In genomic region chr17:34033441-34033840, GRCm38 (mm10) we compare ENCODE assay signal across 8 mouse cellular contexts. TPM values are rescaled to one million over a fixed set of nuclear protein-coding genes. Genes with fewer than 3 reads are reported as not detected.
DNase-seq lines count a peak whose midpoint lies in the region; ATAC-seq and TF ChIP-seq lines count a peak whose summit lies in the region.

No protein-coding gene starts in this region.

- DNase-seq in heart, postnatal 25 days (ENCODE audit: low spot score): no peak
- DNase-seq in testis, postnatal 14 days (ENCODE audit: low spot score): no peak
- no peak for DNase-seq in urinary bladder, postnatal 36 days (ENCODE audit: low spot score in 2 of 2)

- H3K9me3 ChIP-seq in heart, embryonic 12.5 days (replicated peaks): no peaks in the 10 kb centered on the region
- H3K9me3 ChIP-seq in intestine, embryonic 15.5 days: no peaks in the 10 kb centered on the region
- no peaks in the 10 kb centered on the region for H3K9me3 ChIP-seq in neural tube, embryonic 13.5 days

- H3K27ac ChIP-seq in heart, embryonic 12.5 days (ENCODE audit: poor library complexity, severe bottlenecking): no peak overlapping the region
- H3K27ac ChIP-seq in testis, adult 2 months (ENCODE audit: control insufficient read depth, insufficient read depth, low read depth, low read length): no peak overlapping the region
- H3K27ac ChIP-seq in intestine, embryonic 15.5 days: no peak overlapping the region
- H3K27ac ChIP-seq in neural tube, embryonic 13.5 days (replicated peaks): 0 out of 2 replicates have a peak overlapping the region, but pooled peaks have one; percentile 9

- TF ChIP-seq CTCF in testis, adult 2 months (IDR thresholded peaks at IDR 0.05; ENCODE audit: control insufficient read depth, insufficient read depth, insufficient replicate concordance, low read depth, low read length): no peak

- no peak for ATAC-seq in heart, embryonic 12.5 days (ENCODE audit: insufficient number of reproducible peaks, low FRiP score)
- no peak for ATAC-seq in intestine, embryonic 15.5 days
- no peak for ATAC-seq in neural tube, embryonic 13.5 days (ENCODE audit: low read depth)
- no peak for ATAC-seq in activated CD4-positive, CD25-positive, alpha-beta regulatory T cell, adult 4 months

- intact Hi-C loops in heart, postnatal 25 days (cut with DNase I): no loop called here

- peak overlapping the region; percentile 92 for H3K4me2 ChIP-seq in heart, embryonic 12.5 days
- H3K4me2 ChIP-seq in intestine, embryonic 15.5 days (replicated peaks): peak overlapping the region; percentile 93
- peak overlapping the region; percentile 100 for H3K4me2 ChIP-seq in neural tube, embryonic 13.5 days

- peaks cover 45% of the 10 kb centered on the region for H3K4me1 ChIP-seq in heart, embryonic 12.5 days (replicated peaks)
- H3K4me1 ChIP-seq in testis, adult 2 months (ENCODE audit: control insufficient read depth, insufficient read depth, low read length): peaks cover 17% of the 10 kb centered on the region
- peaks cover 38% of the 10 kb centered on the region for H3K4me1 ChIP-seq in intestine, embryonic 15.5 days (replicated peaks)
- peaks cover 57% of the 10 kb centered on the region for H3K4me1 ChIP-seq in neural tube, embryonic 13.5 days (replicated peaks)

- no peak for TF ChIP-seq POLR2A in testis, adult 2 months (IDR thresholded peaks at IDR 0.05; ENCODE audit: control insufficient read depth, low read depth, low read length)

- H3K9ac ChIP-seq in heart, embryonic 12.5 days: no peak overlapping the region
- no peak overlapping the region for H3K9ac ChIP-seq in intestine, embryonic 15.5 days
- peak overlapping the region; percentile 96 for H3K9ac ChIP-seq in neural tube, embryonic 13.5 days

- H3K36me3 ChIP-seq in heart, embryonic 12.5 days: peaks cover 61% of the 10 kb centered on the region
- no peaks in the 10 kb centered on the region; the same call in 1 of the 2 replicates for H3K36me3 ChIP-seq in testis, adult 2 months (ENCODE audit: control insufficient read depth, insufficient read depth, low read length)
- H3K36me3 ChIP-seq in intestine, embryonic 15.5 days: peaks cover 26% of the 10 kb centered on the region
- peaks cover 65% of the 10 kb centered on the region for H3K36me3 ChIP-seq in neural tube, embryonic 13.5 days

- 88% methylated on average over 9 of the region's 9 CpGs for WGBS in heart, embryonic 12.5 days
- WGBS in intestine, embryonic 15.5 days: 89% methylated on average over 9 of the region's 9 CpGs
- 95% methylated on average over 9 of the region's 9 CpGs for WGBS in neural tube, embryonic 13.5 days

- H3K4me3 ChIP-seq in heart, embryonic 12.5 days: peak overlapping the region; percentile 92; the same call in 1 of the 2 replicates
- peak overlapping the region; percentile 82; the same call in 1 of the 2 replicates for H3K4me3 ChIP-seq in testis, adult 2 months (ENCODE audit: control insufficient read depth, low read depth, low read length)
- H3K4me3 ChIP-seq in intestine, embryonic 15.5 days (replicated peaks): no peak overlapping the region
- H3K4me3 ChIP-seq in neural tube, embryonic 13.5 days: no peak overlapping the region

- H3K27me3 ChIP-seq in heart, embryonic 12.5 days (replicated peaks): peaks cover 14% of the 10 kb centered on the region
- no peaks in the 10 kb centered on the region for H3K27me3 ChIP-seq in testis, adult 2 months (ENCODE audit: control insufficient read depth, insufficient read depth, low read length)
- H3K27me3 ChIP-seq in intestine, embryonic 15.5 days (replicated peaks): no peaks in the 10 kb centered on the region; the same call in 1 of the 2 replicates
- H3K27me3 ChIP-seq in neural tube, embryonic 13.5 days: no peaks in the 10 kb centered on the region

RNA-seq across cellular contexts. Expression of gene Rxrb, which starts 1.8 kb away (rescaled TPM):
- 34.7 and 36.9 TPM in 2 replicates for polyA plus RNA-seq in heart, embryonic 12.5 days (2016; fragmentation: Nextera tagmentation; extraction: Ambion mirVana)
- total RNA-seq in heart, postnatal 25 days (2021): 10 to 100 TPM; 40.5 to 42.1 TPM
- 25.5 and 28.0 TPM in 2 replicates for polyA plus RNA-seq in testis, adult 2 months (2012; rRNA removed)
- polyA plus RNA-seq in intestine, embryonic 15.5 days (2015; fragmentation: Nextera tagmentation; extraction: Ambion mirVana): 41.8 and 45.0 TPM in 2 replicates
- 57.4 and 57.5 TPM in 2 replicates for polyA plus RNA-seq in neural tube, embryonic 13.5 days (2015; fragmentation: Nextera tagmentation; extraction: Ambion mirVana)
- polyA plus RNA-seq in activated CD4-positive, CD25-positive, alpha-beta regulatory T cell, adult 4 months (2017; shearing (Covaris generic)): 1 to 10 TPM; 7.2 to 9.0 TPM

RNA-seq across cellular contexts. Expression of gene Slc39a7, which starts 2.0 kb away (rescaled TPM):
- polyA plus RNA-seq in heart, embryonic 12.5 days (2016; fragmentation: Nextera tagmentation; extraction: Ambion mirVana): 128 and 130 TPM in 2 replicates
- 10 to 100 TPM; 60.4 to 61.3 TPM for total RNA-seq in heart, postnatal 25 days (2021)
- polyA plus RNA-seq in testis, adult 2 months (2012; rRNA removed): 33.4 and 36.3 TPM in 2 replicates
- polyA plus RNA-seq in intestine, embryonic 15.5 days (2015; fragmentation: Nextera tagmentation; extraction: Ambion mirVana): 151 and 172 TPM in 2 replicates
- polyA plus RNA-seq in neural tube, embryonic 13.5 days (2015; fragmentation: Nextera tagmentation; extraction: Ambion mirVana): 158 and 161 TPM in 2 replicates
- 10 to 100 TPM; 34.6 to 49.4 TPM for polyA plus RNA-seq in activated CD4-positive, CD25-positive, alpha-beta regulatory T cell, adult 4 months (2017; shearing (Covaris generic))

RNA-seq across cellular contexts. Expression of gene H2-Ke6, which starts 5.6 kb away (rescaled TPM):
- polyA plus RNA-seq in heart, embryonic 12.5 days (2016; fragmentation: Nextera tagmentation; extraction: Ambion mirVana): 46.7 and 48.0 TPM in 2 replicates
- total RNA-seq in heart, postnatal 25 days (2021): 100 to 1,000 TPM in 1 of 2 experiments, 10 to 100 TPM in 1; 98.1 to 100 TPM
- 24.5 and 25.0 TPM in 2 replicates for polyA plus RNA-seq in testis, adult 2 months (2012; rRNA removed)
- 51.5 and 60.9 TPM in 2 replicates for polyA plus RNA-seq in intestine, embryonic 15.5 days (2015; fragmentation: Nextera tagmentation; extraction: Ambion mirVana)
- 61.7 and 65.0 TPM in 2 replicates for polyA plus RNA-seq in neural tube, embryonic 13.5 days (2015; fragmentation: Nextera tagmentation; extraction: Ambion mirVana)
- 10 to 100 TPM; 29.3 to 35.2 TPM for polyA plus RNA-seq in activated CD4-positive, CD25-positive, alpha-beta regulatory T cell, adult 4 months (2017; shearing (Covaris generic))

RNA-seq across cellular contexts. Expression of gene Col11a2, which starts 5.8 kb away (rescaled TPM):
- polyA plus RNA-seq in heart, embryonic 12.5 days (2016; fragmentation: Nextera tagmentation; extraction: Ambion mirVana): 0.48 and 0.83 TPM in 2 replicates
- 1 to 10 TPM; 1.1 to 2.2 TPM for total RNA-seq in heart, postnatal 25 days (2021)
- 2.4 and 2.8 TPM in 2 replicates for polyA plus RNA-seq in testis, adult 2 months (2012; rRNA removed)
- polyA plus RNA-seq in intestine, embryonic 15.5 days (2015; fragmentation: Nextera tagmentation; extraction: Ambion mirVana): 0.90 and 1.0 TPM in 2 replicates
- polyA plus RNA-seq in neural tube, embryonic 13.5 days (2015; fragmentation: Nextera tagmentation; extraction: Ambion mirVana): 4.5 and 4.7 TPM in 2 replicates
- polyA plus RNA-seq in activated CD4-positive, CD25-positive, alpha-beta regulatory T cell, adult 4 months (2017; shearing (Covaris generic)): under 1 TPM; 0.07 to 0.20 TPM

RNA-seq across cellular contexts. Expression of gene Ring1, which starts 9.0 kb away (rescaled TPM):
- polyA plus RNA-seq in heart, embryonic 12.5 days (2016; fragmentation: Nextera tagmentation; extraction: Ambion mirVana): 14.9 and 16.5 TPM in 2 replicates
- 10 to 100 TPM; 12.6 to 13.2 TPM for total RNA-seq in heart, postnatal 25 days (2021)
- polyA plus RNA-seq in testis, adult 2 months (2012; rRNA removed): 27.8 and 31.4 TPM in 2 replicates
- 16.8 and 18.2 TPM in 2 replicates for polyA plus RNA-seq in intestine, embryonic 15.5 days (2015; fragmentation: Nextera tagmentation; extraction: Ambion mirVana)
- polyA plus RNA-seq in neural tube, embryonic 13.5 days (2015; fragmentation: Nextera tagmentation; extraction: Ambion mirVana): 19.3 and 22.4 TPM in 2 replicates
- polyA plus RNA-seq in activated CD4-positive, CD25-positive, alpha-beta regulatory T cell, adult 4 months (2017; shearing (Covaris generic)): 1 to 10 TPM; 2.2 to 3.4 TPM

Comparison
In these comparisons a context has a peak if more than half of its experiments do, and no peak if none do; other contexts are left out.
1. H3K4me3 ChIP-seq: peak in heart, embryonic 12.5 days (single experiment) and testis, adult 2 months (single experiment); none in intestine, embryonic 15.5 days (single experiment) and neural tube, embryonic 13.5 days (single experiment).
2. Peak in every context shown above with its lines, with median percentiles within 50 percentile points of each other: H3K4me2 ChIP-seq.